Mouse (Mus musculus) cerebellum, postnatal 36 days (tissue): ENCODE data around the gene Thyn1.

Experiments
- DNase-seq, 2 experiments: peaks; one replicate each; pipeline ENCODE4 v3.0.0; 2021 to 2022; ENCODE audit warnings: mixed read lengths in 2 of 2

The Thyn1 gene

DNA sequence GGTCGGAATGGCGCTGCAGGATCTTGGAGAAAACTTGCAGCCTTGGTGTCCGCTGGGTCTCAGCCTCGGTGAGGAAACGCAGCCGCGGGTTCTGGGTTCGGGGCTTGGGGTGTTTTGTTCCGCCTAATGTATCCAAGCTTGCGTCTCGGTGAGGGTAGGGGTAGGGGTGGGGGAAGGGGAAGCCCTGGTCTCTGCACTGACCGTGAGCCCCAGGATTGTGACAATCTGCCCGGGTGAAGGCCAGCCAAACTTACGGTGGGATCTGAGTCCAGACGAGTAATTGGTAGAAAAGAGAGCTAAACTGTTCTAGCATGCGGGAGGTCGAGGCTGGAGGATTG is 31.2 kb downstream of the Thyn1 start:
- no peak for DNase-seq

DNA sequence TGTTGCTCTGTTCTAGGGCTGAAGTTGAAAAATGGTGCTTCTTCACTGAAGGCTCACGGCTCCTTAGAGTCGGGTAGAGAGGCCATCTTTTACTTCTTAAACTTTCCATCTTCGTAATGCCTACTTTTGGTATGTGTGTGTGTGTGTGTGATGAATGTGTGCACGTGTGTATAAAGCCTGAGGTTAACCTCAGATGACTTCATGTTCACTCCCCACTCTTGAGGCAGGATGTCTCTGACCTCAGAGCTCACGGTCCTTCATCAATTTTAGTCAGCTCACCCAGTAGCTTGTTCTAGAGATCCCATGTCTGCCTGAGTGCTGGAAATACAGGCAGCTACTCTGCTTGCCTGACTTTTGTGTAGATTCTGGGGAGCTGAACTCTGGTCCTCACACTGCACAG is 44.4 kb downstream of the Thyn1 start:
- no peak for DNase-seq

DNA sequence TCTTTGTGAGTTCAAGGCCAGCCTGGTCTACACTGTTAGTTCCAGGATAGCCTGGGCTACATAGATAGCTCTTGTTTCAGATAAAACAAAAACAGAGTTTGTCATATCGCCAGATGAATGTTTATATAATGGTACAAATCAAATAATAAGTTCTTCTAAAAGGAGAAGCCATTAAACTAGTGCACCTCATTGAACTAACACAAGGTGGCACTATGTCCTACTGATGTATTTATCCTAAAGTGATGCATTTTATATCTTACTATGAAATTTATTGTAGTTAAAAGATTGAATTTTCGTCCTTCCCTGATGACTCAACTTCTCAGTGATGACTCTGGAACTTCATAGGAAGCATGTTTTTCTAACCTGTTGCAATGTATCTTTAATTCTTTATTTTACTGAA is 50.0 kb downstream of the Thyn1 start:
- no peak for DNase-seq
